Mouse (Mus musculus) liver, adult 2 months (tissue): ENCODE data around the gene Parp4.

Source experiments
- CTCF ChIP-seq: fragments of 200-500 bp; IDR thresholded peaks from 2 replicates; pipeline ENCODE4 v1.5.1; 2011; ENCODE audit warnings: low read depth, low read length, control low read depth
- POLR2A ChIP-seq: fragments of 200-500 bp; IDR thresholded peaks from 2 replicates; pipeline ENCODE4 v1.6.1; 2011; ENCODE audit warnings: low read length, control low read depth; ENCODE audit not compliant: insufficient read depth; ENCODE audit errors: extremely low read depth

DNA sequence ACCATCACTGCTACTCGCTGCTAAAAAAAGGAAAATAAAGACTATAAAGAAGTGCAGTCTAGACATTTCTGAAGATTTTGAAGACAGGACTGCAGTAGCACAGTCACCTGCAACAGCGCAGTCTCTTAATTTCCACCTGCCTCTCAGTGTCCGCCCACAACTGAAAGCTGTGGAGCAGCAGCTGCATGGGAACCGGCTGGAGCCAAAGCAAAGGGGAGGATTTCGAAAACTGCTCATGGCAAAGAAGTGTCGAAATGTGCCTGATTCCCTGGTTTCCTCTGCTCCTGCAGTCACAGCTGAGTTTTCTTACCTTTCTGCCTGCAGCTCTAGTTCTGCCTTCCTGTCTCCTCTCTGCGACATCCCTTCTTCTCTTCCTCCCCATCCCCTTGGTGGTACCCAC is 71.8 kb downstream of the Parp4 start:
- TF ChIP-seq CTCF (no peak), POLR2A (no peak)
